Mouse (Mus musculus): ENCODE data around the gene Ifi208. TPM values are rescaled to one million over a fixed set of nuclear protein-coding genes. Genes with fewer than 3 reads are reported as not detected.
"Not testable (repeated sequence)": the region's sequence is repeated elsewhere in the genome, so short reads cannot be mapped to it uniquely, and the experiment has no call there.

Ifi208 gene
- not detected in 2 replicates for polyA plus RNA-seq (2011; ENCODE audit: insufficient read depth, insufficient read length, low read depth, missing spikeins)

DNA sequence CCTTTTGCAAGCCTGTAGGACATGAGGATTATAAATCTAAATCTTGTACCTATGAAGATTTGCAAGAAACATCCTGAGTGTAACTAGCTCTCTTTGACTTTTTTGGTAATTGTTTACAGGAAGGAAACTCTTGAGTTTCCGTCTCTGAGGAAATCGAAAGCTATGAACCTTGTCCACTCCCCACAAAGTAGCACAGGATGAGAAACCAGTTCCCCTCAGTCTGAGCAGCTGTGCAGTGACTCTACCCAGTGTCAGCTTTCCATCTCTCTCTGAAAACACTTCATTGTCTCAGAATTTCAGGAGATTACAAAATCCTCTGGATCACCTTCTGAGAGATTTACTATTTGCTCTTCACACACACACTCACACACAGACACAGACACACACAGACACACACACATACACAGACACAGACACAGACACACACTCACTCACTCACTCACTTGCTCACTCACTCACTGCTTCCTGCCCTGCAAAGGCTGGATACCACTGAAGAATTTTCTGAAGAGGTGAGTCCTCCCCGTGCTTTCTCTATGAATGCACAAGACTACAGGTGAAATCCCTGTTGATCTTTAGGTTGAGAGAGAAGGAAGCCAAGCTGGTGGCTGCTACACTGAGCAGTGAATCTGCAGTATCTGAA is at the start of gene Ifi208:
Ifi208 (plus strand) TSS at position 218 of the 640 bp plus-strand sequence.
- not testable (repeated sequence) for H3K27ac ChIP-seq (ENCODE audit: insufficient read depth, low read length); H3K9me3 ChIP-seq (replicated peaks; ENCODE audit: control insufficient read depth, insufficient read depth, low read length, poor library complexity, severe bottlenecking); H3K36me3 ChIP-seq (ENCODE audit: control insufficient read depth, insufficient read depth, low read length, poor library complexity, severe bottlenecking); H3K4me3 ChIP-seq (ENCODE audit: low read depth, low read length); H3K9ac ChIP-seq (ENCODE audit: low read depth, poor library complexity, severe bottlenecking); H3K27me3 ChIP-seq (ENCODE audit: control insufficient read depth, insufficient read depth, low read length, poor library complexity, severe bottlenecking); H3K4me1 ChIP-seq (ENCODE audit: control insufficient read depth, insufficient read depth, low read length)

DNA sequence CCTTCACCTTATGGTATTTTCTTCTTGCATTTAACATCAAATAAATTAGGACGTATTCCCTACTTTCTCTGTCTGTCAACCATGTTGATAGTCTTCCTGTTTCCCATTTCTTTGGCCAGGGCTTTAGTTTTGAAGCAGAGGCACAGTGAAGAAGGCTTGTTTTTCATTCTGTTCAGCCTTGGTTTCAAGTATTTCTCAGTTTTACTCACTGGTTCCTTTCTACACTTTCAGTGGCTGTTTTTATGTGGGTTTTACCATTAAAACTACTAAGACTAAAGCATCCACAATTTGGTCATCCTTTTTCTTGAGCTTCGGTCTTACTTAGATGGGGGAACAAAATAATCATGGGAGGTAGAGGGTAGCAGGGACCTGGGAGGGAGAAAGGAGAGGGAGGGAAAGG is 49.4 kb upstream of the Ifi208 start:
- TF ChIP-seq POLR2A (IDR thresholded peaks at IDR 0.05; ENCODE audit: insufficient read depth, low read length) (no peak), CTCF (IDR thresholded peaks at IDR 0.05; ENCODE audit: low read depth, low read length) (no peak), EP300 (IDR thresholded peaks at IDR 0.05; ENCODE audit: insufficient read depth, low read depth, low read length) (no peak)
- no peak overlapping the region for H3K4me3 ChIP-seq (ENCODE audit: low read depth, low read length)
- H3K27me3 ChIP-seq (ENCODE audit: control insufficient read depth, insufficient read depth, low read length, poor library complexity, severe bottlenecking), result no peaks in the 10 kb centered on the region
- no peaks in the 10 kb centered on the region for H3K36me3 ChIP-seq (ENCODE audit: control insufficient read depth, insufficient read depth, low read length, poor library complexity, severe bottlenecking)
- H3K9ac ChIP-seq (ENCODE audit: low read depth, poor library complexity, severe bottlenecking), result no peak overlapping the region
- no peaks in the 10 kb centered on the region for H3K9me3 ChIP-seq (replicated peaks; ENCODE audit: control insufficient read depth, insufficient read depth, low read length, poor library complexity, severe bottlenecking)
- H3K27ac ChIP-seq (ENCODE audit: insufficient read depth, low read length), result no peak overlapping the region
- H3K4me1 ChIP-seq (ENCODE audit: control insufficient read depth, insufficient read depth, low read length), result no peaks in the 10 kb centered on the region

DNA sequence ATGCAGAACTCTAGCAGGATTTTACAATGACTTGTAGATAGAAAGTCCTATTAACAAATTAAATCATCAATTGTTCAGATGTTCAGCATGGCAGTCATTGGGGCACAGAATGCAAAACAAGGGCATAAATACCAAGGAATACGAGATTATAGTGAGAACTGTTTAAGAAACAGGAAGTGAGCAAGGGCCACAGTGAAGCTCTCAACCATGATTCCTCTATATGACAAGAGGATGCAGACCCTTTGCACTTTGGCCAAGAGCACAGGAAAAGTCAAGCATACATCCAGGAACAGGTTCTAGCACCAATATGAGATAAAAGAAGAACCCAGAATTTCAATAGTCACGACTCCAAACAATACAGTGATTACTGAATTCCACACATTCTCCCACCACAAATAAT is 46.8 kb upstream of the Ifi208 start:
- no peaks in the 10 kb centered on the region for H3K27me3 ChIP-seq (ENCODE audit: control insufficient read depth, insufficient read depth, low read length, poor library complexity, severe bottlenecking)
- no peaks in the 10 kb centered on the region for H3K9me3 ChIP-seq (replicated peaks; ENCODE audit: control insufficient read depth, insufficient read depth, low read length, poor library complexity, severe bottlenecking)
- no peaks in the 10 kb centered on the region for H3K4me1 ChIP-seq (ENCODE audit: control insufficient read depth, insufficient read depth, low read length)
- no peaks in the 10 kb centered on the region for H3K36me3 ChIP-seq (ENCODE audit: control insufficient read depth, insufficient read depth, low read length, poor library complexity, severe bottlenecking)
- no peak for TF ChIP-seq POLR2A (IDR thresholded peaks at IDR 0.05; ENCODE audit: insufficient read depth, low read length)
- TF ChIP-seq CTCF (IDR thresholded peaks at IDR 0.05; ENCODE audit: low read depth, low read length), result no peak
- no peak for TF ChIP-seq EP300 (IDR thresholded peaks at IDR 0.05; ENCODE audit: insufficient read depth, low read depth, low read length)
- no peak overlapping the region for H3K9ac ChIP-seq (ENCODE audit: low read depth, poor library complexity, severe bottlenecking)
- H3K27ac ChIP-seq (ENCODE audit: insufficient read depth, low read length), result no peak overlapping the region
- no peak overlapping the region for H3K4me3 ChIP-seq (ENCODE audit: low read depth, low read length)

DNA sequence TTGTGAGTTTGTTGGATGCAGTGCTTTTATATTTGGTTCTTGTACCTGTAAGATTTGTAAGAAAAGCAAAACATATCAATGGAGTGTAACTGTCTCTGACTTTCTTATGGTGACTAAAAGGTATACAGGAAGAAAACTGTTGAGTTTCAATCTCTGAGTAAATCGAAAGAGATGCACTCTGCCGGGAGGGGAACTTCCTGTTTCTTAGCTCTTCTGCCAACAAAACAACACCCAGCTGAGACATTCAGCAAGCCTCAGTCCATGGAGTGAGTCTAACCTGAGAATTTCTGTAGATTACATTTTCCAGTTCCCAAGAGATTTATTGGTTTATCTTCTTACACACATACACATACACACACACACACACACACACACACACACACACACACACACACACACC is 42.9 kb upstream of the Ifi208 start, which contains the start of gene Ifi209:
Ifi209 (plus strand) TSS at position 296 of the 400 bp plus-strand sequence.
- not testable (repeated sequence) for H3K27ac ChIP-seq (ENCODE audit: insufficient read depth, low read length); H3K4me3 ChIP-seq (ENCODE audit: low read depth, low read length); H3K36me3 ChIP-seq (ENCODE audit: control insufficient read depth, insufficient read depth, low read length, poor library complexity, severe bottlenecking); H3K4me1 ChIP-seq (ENCODE audit: control insufficient read depth, insufficient read depth, low read length); H3K27me3 ChIP-seq (ENCODE audit: control insufficient read depth, insufficient read depth, low read length, poor library complexity, severe bottlenecking); H3K9me3 ChIP-seq (replicated peaks; ENCODE audit: control insufficient read depth, insufficient read depth, low read length, poor library complexity, severe bottlenecking); H3K9ac ChIP-seq (ENCODE audit: low read depth, poor library complexity, severe bottlenecking)

DNA sequence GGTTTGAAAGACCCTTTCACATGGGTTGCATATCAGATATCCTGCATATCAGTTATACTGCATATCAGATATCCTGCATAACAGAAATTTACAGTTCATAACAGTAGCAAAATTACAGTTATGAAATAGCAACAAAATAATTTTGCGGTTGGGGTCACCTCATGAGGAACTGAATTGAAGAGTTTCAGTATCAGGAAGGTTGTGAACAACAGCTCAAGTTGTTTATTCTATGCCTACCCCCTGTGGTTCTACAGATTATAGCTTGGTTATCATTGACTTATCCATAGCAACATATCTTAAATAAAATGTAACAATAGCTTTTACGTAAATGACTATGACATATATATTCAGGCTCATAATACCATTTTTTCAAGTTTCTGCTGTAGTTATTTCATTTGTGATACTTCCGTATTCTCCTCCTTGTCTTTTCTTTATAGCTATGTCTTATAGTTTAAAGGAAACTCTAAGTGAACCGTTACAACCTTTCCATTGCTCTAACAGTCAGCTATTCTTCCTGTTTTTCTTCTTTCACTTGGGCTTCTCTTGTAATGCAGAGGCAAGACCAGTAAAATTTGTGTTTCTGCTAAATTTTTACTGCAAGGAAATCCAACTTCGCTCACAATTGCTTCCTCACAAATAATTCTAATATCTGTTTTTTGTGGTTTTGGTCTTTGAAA is 39.4 kb upstream of the Ifi208 start:
- no peaks in the 10 kb centered on the region for H3K4me1 ChIP-seq (ENCODE audit: control insufficient read depth, insufficient read depth, low read length)
- no peaks in the 10 kb centered on the region for H3K9me3 ChIP-seq (replicated peaks; ENCODE audit: control insufficient read depth, insufficient read depth, low read length, poor library complexity, severe bottlenecking)
- H3K27ac ChIP-seq (ENCODE audit: insufficient read depth, low read length), result no peak overlapping the region
- TF ChIP-seq CTCF (IDR thresholded peaks at IDR 0.05; ENCODE audit: low read depth, low read length), result no peak
- no peak for TF ChIP-seq EP300 (IDR thresholded peaks at IDR 0.05; ENCODE audit: insufficient read depth, low read depth, low read length)
- no peak for TF ChIP-seq POLR2A (IDR thresholded peaks at IDR 0.05; ENCODE audit: insufficient read depth, low read length)
- H3K4me3 ChIP-seq (ENCODE audit: low read depth, low read length), result no peak overlapping the region
- H3K36me3 ChIP-seq (ENCODE audit: control insufficient read depth, insufficient read depth, low read length, poor library complexity, severe bottlenecking), result no peaks in the 10 kb centered on the region
- no peaks in the 10 kb centered on the region for H3K27me3 ChIP-seq (ENCODE audit: control insufficient read depth, insufficient read depth, low read length, poor library complexity, severe bottlenecking)
- H3K9ac ChIP-seq (ENCODE audit: low read depth, poor library complexity, severe bottlenecking), result no peak overlapping the region

DNA sequence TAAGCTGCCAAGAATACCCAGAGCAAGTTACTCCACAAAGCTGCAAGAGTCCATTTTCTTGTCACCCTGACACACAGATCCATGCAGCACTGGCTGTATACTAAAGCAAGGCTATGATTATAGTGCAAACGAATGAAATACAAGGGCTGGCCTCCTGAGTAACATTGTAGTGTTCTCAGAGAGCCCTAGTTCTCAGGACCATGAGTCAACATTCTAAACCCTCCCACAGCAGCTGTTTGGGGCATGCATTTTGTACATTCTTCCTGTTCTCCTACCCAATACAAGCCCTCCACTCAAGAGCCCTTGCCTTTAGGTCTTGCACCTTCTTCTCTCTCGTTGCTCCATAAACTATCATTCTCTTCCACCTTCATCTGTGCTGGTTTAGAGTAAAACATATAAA is 28.1 kb upstream of the Ifi208 start:
- Histone ChIP-seq H3K4me3 (ENCODE audit: low read depth, low read length) (no peak overlapping the region), H3K36me3 (ENCODE audit: control insufficient read depth, insufficient read depth, low read length, poor library complexity, severe bottlenecking) (no peaks in the 10 kb centered on the region), H3K27ac (ENCODE audit: insufficient read depth, low read length) (no peak overlapping the region), H3K27me3 (ENCODE audit: control insufficient read depth, insufficient read depth, low read length, poor library complexity, severe bottlenecking) (no peaks in the 10 kb centered on the region), H3K9ac (ENCODE audit: low read depth, poor library complexity, severe bottlenecking) (no peak overlapping the region), H3K9me3 (replicated peaks; ENCODE audit: control insufficient read depth, insufficient read depth, low read length, poor library complexity, severe bottlenecking) (no peaks in the 10 kb centered on the region), H3K4me1 (ENCODE audit: control insufficient read depth, insufficient read depth, low read length) (no peaks in the 10 kb centered on the region)
- TF ChIP-seq CTCF (IDR thresholded peaks at IDR 0.05; ENCODE audit: low read depth, low read length) (no peak), POLR2A (IDR thresholded peaks at IDR 0.05; ENCODE audit: insufficient read depth, low read length) (no peak), EP300 (IDR thresholded peaks at IDR 0.05; ENCODE audit: insufficient read depth, low read depth, low read length) (no peak)

Measured in ES-Bruce4 (cell line).